Mouse (Mus musculus) myocyte (in vitro differentiated cells): ENCODE measurements around the gene Rad51b. TPM values are rescaled to one million over a fixed set of nuclear protein-coding genes. Genes with fewer than 3 reads are reported as not detected.
"Not testable (repeated sequence)": the region's sequence is repeated elsewhere in the genome, so short reads cannot be mapped to it uniquely, and the experiment has no call there.

ENCODE experiments used
- H3K27me3 ChIP-seq: one replicate; pipeline ENCODE4 v1.6.1; 2011; ENCODE audit not compliant: control insufficient read depth, insufficient read depth, insufficient read length
- H3K36me3 ChIP-seq: one replicate; pipeline ENCODE4 v1.6.1; 2011; ENCODE audit not compliant: control insufficient read depth, insufficient read depth
- H3K4me2 ChIP-seq: one replicate; pipeline ENCODE4 v1.6.1; 2011; ENCODE audit warnings: low read depth, control low read depth
- H3K4me3 ChIP-seq: one replicate; pipeline ENCODE4 v1.5.1; 2011; ENCODE audit warnings: mild to moderate bottlenecking, control low read depth, moderate library complexity
- H3K79me2 ChIP-seq: one replicate; pipeline ENCODE4 v1.6.1; 2011; ENCODE audit not compliant: control insufficient read depth, insufficient read depth
- H3ac ChIP-seq: one replicate; pipeline ENCODE4 v1.6.1; 2011; ENCODE audit not compliant: control insufficient read depth, insufficient read length
- CEBPB ChIP-seq: IDR thresholded peaks from 2 replicates; pipeline ENCODE4 v1.6.1; 2011; ENCODE audit warnings: mild to moderate bottlenecking, moderate library complexity; ENCODE audit not compliant: poor library complexity, insufficient read depth, severe bottlenecking
- E2F4 ChIP-seq: IDR thresholded peaks from one replicate; pipeline ENCODE4 v1.6.1; 2011; ENCODE audit warnings: mild to moderate bottlenecking, control low read depth, moderate library complexity; ENCODE audit not compliant: insufficient read depth
- MAX ChIP-seq: IDR thresholded peaks from one replicate; pipeline ENCODE4 v1.6.1; 2011; ENCODE audit warnings: low read depth, mild to moderate bottlenecking, control low read depth
- MYOD1 ChIP-seq, 3 experiments: IDR thresholded peaks; one replicate each; pipeline ENCODE4 v1.6.1; 2011; ENCODE audit warnings: control low read depth in 2 of 3, low read depth in 2 of 3, mild to moderate bottlenecking in 2 of 3, moderate library complexity in 1 of 3; ENCODE audit not compliant: insufficient read length in 2 of 3, control insufficient read depth in 1 of 3
- MYOG ChIP-seq, 3 experiments: IDR thresholded peaks; one replicate each; pipeline ENCODE4 v1.6.1; 2011; ENCODE audit warnings: control low read depth in 2 of 3, low read depth in 2 of 3, mild to moderate bottlenecking in 2 of 3; ENCODE audit not compliant: insufficient read length in 2 of 3, control insufficient read depth in 1 of 3, insufficient read depth in 1 of 3
- POLR2A ChIP-seq: IDR thresholded peaks from one replicate; pipeline ENCODE4 v1.6.1; 2011; ENCODE audit warnings: low read depth, mild to moderate bottlenecking, control low read depth, moderate library complexity; ENCODE audit not compliant: insufficient read length
- POLR2AphosphoS2 ChIP-seq: IDR thresholded peaks from one replicate; pipeline ENCODE4 v1.6.1; 2011; ENCODE audit warnings: low read depth, control low read depth; ENCODE audit not compliant: insufficient read length
- REST ChIP-seq: IDR thresholded peaks from one replicate; pipeline ENCODE4 v1.6.1; 2011; ENCODE audit warnings: mild to moderate bottlenecking, control low read depth, moderate library complexity; ENCODE audit not compliant: insufficient read depth, insufficient read length
- SRF ChIP-seq: IDR thresholded peaks from one replicate; pipeline ENCODE4 v1.6.1; 2011; ENCODE audit warnings: low read depth; ENCODE audit not compliant: control insufficient read depth, insufficient read length
- TCF12 ChIP-seq: IDR thresholded peaks from one replicate; pipeline ENCODE4 v1.6.1; 2011; ENCODE audit warnings: mild to moderate bottlenecking, control low read depth; ENCODE audit not compliant: poor library complexity, insufficient read depth, severe bottlenecking
- TCF3 ChIP-seq: IDR thresholded peaks from one replicate; pipeline ENCODE4 v1.6.1; 2011; ENCODE audit warnings: low read depth, control low read depth; ENCODE audit not compliant: insufficient read length
- USF1 ChIP-seq: IDR thresholded peaks from one replicate; pipeline ENCODE4 v1.6.1; 2011; ENCODE audit warnings: low read depth, mild to moderate bottlenecking, control low read depth, moderate library complexity
- polyA plus RNA-seq: library from polyadenylated mRNA; unstranded; fragments of >200 nt; fragmentation: generic; extraction: Trizol; gene quantifications from one replicate; pipeline ENCODE4 v1.2.1, GENCODE M21; 2012; ENCODE audit warnings: missing spikeins

The Rad51b gene
- polyA plus RNA-seq, 1 experiment, result 1.8 TPM

DNA sequence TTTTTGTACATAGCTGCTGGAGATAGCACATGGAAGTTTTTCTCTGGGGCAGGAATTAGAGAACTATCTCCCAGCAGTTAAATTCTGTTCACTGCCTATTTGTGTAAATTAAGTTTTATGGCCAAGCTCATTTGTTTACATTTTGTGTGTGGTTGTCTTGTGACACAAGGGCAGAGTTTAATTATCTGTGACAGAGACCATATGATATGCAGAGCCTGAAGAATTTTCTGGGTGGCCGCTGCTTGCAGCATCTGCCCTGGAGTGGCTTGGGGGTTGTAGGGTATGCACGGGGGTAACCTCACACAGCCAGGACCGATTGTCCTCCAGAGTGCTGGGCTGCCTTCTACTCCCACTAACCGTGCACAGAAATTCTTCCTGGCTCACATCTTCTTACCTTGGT is 8.9 kb downstream of the Rad51b start:
- no peak overlapping the region for H3ac ChIP-seq
- TF ChIP-seq CEBPB (no peak), MYOG (IDR thresholded peaks at IDR 0.05; ENCODE audit: control insufficient read depth in 1 of 3, insufficient read depth in 1 of 3, insufficient read length in 2 of 3, low read depth in 2 of 3) (no peak), USF1 (no peak), SRF (no peak), MAX (no peak), E2F4 (no peak), TCF12 (no peak), MYOD1 (IDR thresholded peaks at IDR 0.05; ENCODE audit: control insufficient read depth in 1 of 3, insufficient read length in 2 of 3, low read depth in 2 of 3) (no peak), POLR2A (no peak), POLR2AphosphoS2 (no peak), REST (no peak), TCF3 (no peak)

GRCm38 (mm10) chr12:79313721-79314120 is 16.6 kb downstream of the Rad51b start:
- no peak overlapping the region for H3K4me3 ChIP-seq
- H3K27me3 ChIP-seq, result no peaks in the 10 kb centered on the region
- no peak for TF ChIP-seq E2F4
- TF ChIP-seq MYOD1 (IDR thresholded peaks at IDR 0.05; ENCODE audit: control insufficient read depth in 1 of 3, insufficient read length in 2 of 3, low read depth in 2 of 3), result no peak
- TF ChIP-seq POLR2A, result no peak
- TF ChIP-seq TCF3, result no peak
- TF ChIP-seq USF1, result no peak
- TF ChIP-seq REST, result no peak
- TF ChIP-seq MYOG (IDR thresholded peaks at IDR 0.05; ENCODE audit: control insufficient read depth in 1 of 3, insufficient read depth in 1 of 3, insufficient read length in 2 of 3, low read depth in 2 of 3), result no peak
- TF ChIP-seq TCF12, result no peak
- no peak for TF ChIP-seq CEBPB
- TF ChIP-seq POLR2AphosphoS2, result no peak
- no peak for TF ChIP-seq SRF
- TF ChIP-seq MAX, result no peak
- no peak overlapping the region for H3ac ChIP-seq
- H3K36me3 ChIP-seq, result no peaks in the 10 kb centered on the region
- H3K4me2 ChIP-seq, result no peak overlapping the region
- no peaks in the 10 kb centered on the region for H3K79me2 ChIP-seq

More for the DNA sequence above, 8.9 kb downstream of the Rad51b start:
- Histone ChIP-seq H3K4me3 (no peak overlapping the region), H3K36me3 (no peaks in the 10 kb centered on the region), H3K4me2 (no peak overlapping the region), H3K27me3 (no peaks in the 10 kb centered on the region), H3K79me2 (no peaks in the 10 kb centered on the region)

DNA sequence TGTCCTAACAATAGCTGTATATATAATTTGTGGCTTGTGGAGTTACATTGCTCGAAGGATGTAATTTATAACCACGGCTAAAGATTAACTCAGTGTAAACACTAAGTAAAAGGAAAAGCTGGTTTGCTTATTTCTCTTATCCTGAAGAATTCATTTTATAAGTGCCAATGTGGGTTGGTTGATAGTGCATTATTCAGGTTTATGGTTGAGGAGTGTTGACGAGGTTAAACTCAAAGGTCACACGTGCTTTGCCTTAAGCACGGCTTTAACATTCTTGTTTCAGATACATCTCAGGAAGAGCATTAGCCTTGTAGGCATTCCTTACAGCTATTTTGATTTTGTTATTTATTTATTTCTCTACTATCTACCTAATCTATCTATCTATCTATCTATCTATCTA is 20.3 kb downstream of the Rad51b start:
- H3K4me2 ChIP-seq, result no peak overlapping the region
- H3K4me3 ChIP-seq, result no peak overlapping the region
- H3K27me3 ChIP-seq, result no peaks in the 10 kb centered on the region
- no peaks in the 10 kb centered on the region for H3K36me3 ChIP-seq
- H3K79me2 ChIP-seq, result no peaks in the 10 kb centered on the region
- TF ChIP-seq POLR2A (no peak), E2F4 (no peak), TCF3 (no peak), TCF12 (no peak), MAX (no peak)
- H3ac ChIP-seq, result no peak overlapping the region

- Histone ChIP-seq H3K36me3 (no peaks in the 10 kb centered on the region), H3K4me2 (no peak overlapping the region), H3K79me2 (no peaks in the 10 kb centered on the region), H3K4me3 (no peak overlapping the region), H3K27me3 (no peaks in the 10 kb centered on the region), H3ac (no peak overlapping the region)
- TF ChIP-seq MAX (no peak), POLR2AphosphoS2 (no peak), TCF12 (no peak), E2F4 (no peak), CEBPB (no peak), MYOD1 (IDR thresholded peaks at IDR 0.05; ENCODE audit: control insufficient read depth in 1 of 3, insufficient read length in 2 of 3, low read depth in 2 of 3) (no peak), MYOG (IDR thresholded peaks at IDR 0.05; ENCODE audit: control insufficient read depth in 1 of 3, insufficient read depth in 1 of 3, insufficient read length in 2 of 3, low read depth in 2 of 3) (no peak), REST (no peak), POLR2A (no peak), TCF3 (no peak), SRF (no peak), USF1 (no peak)
These were observed 23.8 kb downstream of the Rad51b start for GRCm38 (mm10) chr12:79320895-79321294.

GRCm38 (mm10) chr12:79322539-79322938 is 25.5 kb downstream of the Rad51b start:
- not testable (repeated sequence) for H3ac ChIP-seq, H3K4me3 ChIP-seq, H3K4me2 ChIP-seq, H3K79me2 ChIP-seq, H3K36me3 ChIP-seq, H3K27me3 ChIP-seq
